Mouse (Mus musculus) heart, adult 2 months (tissue): Measurements from ENCODE around the gene Rin2. TPM values are rescaled to one million over a fixed set of nuclear protein-coding genes. Genes with fewer than 3 reads are reported as not detected.

Experiments used
- DNase-seq, 2 experiments: peaks; one replicate each; pipeline ENCODE4 v3.0.0; 2021
- H3K27ac ChIP-seq: fragments of 200-600 bp; 2 replicates; pipeline ENCODE4 v1.8.1; 2022
- H3K27me3 ChIP-seq: fragments of 200-500 bp; 2 replicates; pipeline ENCODE4 v1.6.1; 2012; ENCODE audit warnings: mild to moderate bottlenecking, low read length, inconsistent platforms, mixed read lengths; ENCODE audit not compliant: control insufficient read depth, insufficient read depth
- H3K36me3 ChIP-seq: fragments of 200-500 bp; 2 replicates; pipeline ENCODE4 v1.6.1; 2012; ENCODE audit warnings: low read length, inconsistent platforms; ENCODE audit not compliant: control insufficient read depth, insufficient read depth
- H3K4me1 ChIP-seq: fragments of 200-500 bp; 2 replicates; pipeline ENCODE4 v1.6.1; 2011; ENCODE audit warnings: low read length; ENCODE audit not compliant: control insufficient read depth, insufficient read depth
- H3K4me3 ChIP-seq: fragments of 200-600 bp; 2 replicates; pipeline ENCODE4 v1.8.1; 2022
- H3K79me2 ChIP-seq: fragments of 200-500 bp; replicated peaks from 2 replicates; pipeline ENCODE4 v1.6.1; 2012; ENCODE audit warnings: mild to moderate bottlenecking, inconsistent platforms, low read length, moderate library complexity, mixed read lengths; ENCODE audit not compliant: control insufficient read depth, insufficient read depth
- H3K9ac ChIP-seq: fragments of 200-500 bp; 2 replicates; pipeline ENCODE4 v1.6.1; 2012; ENCODE audit warnings: low read depth, mild to moderate bottlenecking, control low read depth, inconsistent platforms, low read length, mixed read lengths
- CTCF ChIP-seq: fragments of 200-600 bp; IDR thresholded peaks from 2 replicates; pipeline ENCODE4 v1.8.1; 2022; ENCODE audit warnings: antibody characterized with exemption, mild to moderate bottlenecking, moderate library complexity
- EP300 ChIP-seq: fragments of 200-500 bp; IDR thresholded peaks from 2 replicates; pipeline ENCODE4 v1.6.1; 2011; ENCODE audit warnings: low read depth, low read length, control low read depth; ENCODE audit not compliant: insufficient read depth
- POLR2A ChIP-seq: fragments of 200-500 bp; IDR thresholded peaks from 2 replicates; pipeline ENCODE4 v1.6.1; 2011; ENCODE audit warnings: mild to moderate bottlenecking, low read depth, low read length, control low read depth; ENCODE audit not compliant: insufficient read depth
- WGBS: fragments of 180-500 bp; shearing (Covaris S2); methylation state at CpG from one replicate; pipeline ENCODE4 v1.1.7; 2018; 5-methylcytosine and 5-hydroxymethylcytosine counted together
- intact Hi-C: fragments of 180-260 bp; cut with DNase I; formaldehyde crosslinking; loops from one replicate; pipeline ENCODE4 v1.15.1; 2025
- polyA plus RNA-seq: library from polyadenylated mRNA; depleted of rRNA; stranded (reverse); fragments of >200 nt; gene quantifications from 2 replicates; pipeline ENCODE4 v1.2.3, GENCODE M21; 2012
- total RNA-seq, 2 experiments: library from RNA; stranded (reverse); gene quantifications; 2 replicates each; pipeline ENCODE4 v1.2.3; 2021

Rin2 gene
- total and polyA plus RNA-seq, 3 experiments, result 9.0 to 20.2 (median 18.8) TPM

- Histone ChIP-seq H3K27ac (peak overlapping the region; percentile 17; the same call in 1 of the 2 replicates), H3K27me3 (no peaks in the 10 kb centered on the region), H3K9ac (no peak overlapping the region), H3K4me1 (peaks cover 7% of the 10 kb centered on the region), H3K4me3 (no peak overlapping the region), H3K36me3 (no peaks in the 10 kb centered on the region; the same call in 1 of the 2 replicates), H3K79me2 (no peaks in the 10 kb centered on the region)
- intact Hi-C loops, result loop anchor here (5.0 kb wide), 1 partner anchor 77 kb away; no protein-coding TSS in a partner anchor
- TF ChIP-seq POLR2A, result no peak
- TF ChIP-seq CTCF, result no peak
- no peak for TF ChIP-seq EP300
- DNase-seq, result no peak
- WGBS, result 67% methylated on average over 1 of the region's 1 CpGs
These were observed 109.9 kb downstream of the Rin2 start for GRCm38 (mm10) chr2:145784964-145785363.

DNA sequence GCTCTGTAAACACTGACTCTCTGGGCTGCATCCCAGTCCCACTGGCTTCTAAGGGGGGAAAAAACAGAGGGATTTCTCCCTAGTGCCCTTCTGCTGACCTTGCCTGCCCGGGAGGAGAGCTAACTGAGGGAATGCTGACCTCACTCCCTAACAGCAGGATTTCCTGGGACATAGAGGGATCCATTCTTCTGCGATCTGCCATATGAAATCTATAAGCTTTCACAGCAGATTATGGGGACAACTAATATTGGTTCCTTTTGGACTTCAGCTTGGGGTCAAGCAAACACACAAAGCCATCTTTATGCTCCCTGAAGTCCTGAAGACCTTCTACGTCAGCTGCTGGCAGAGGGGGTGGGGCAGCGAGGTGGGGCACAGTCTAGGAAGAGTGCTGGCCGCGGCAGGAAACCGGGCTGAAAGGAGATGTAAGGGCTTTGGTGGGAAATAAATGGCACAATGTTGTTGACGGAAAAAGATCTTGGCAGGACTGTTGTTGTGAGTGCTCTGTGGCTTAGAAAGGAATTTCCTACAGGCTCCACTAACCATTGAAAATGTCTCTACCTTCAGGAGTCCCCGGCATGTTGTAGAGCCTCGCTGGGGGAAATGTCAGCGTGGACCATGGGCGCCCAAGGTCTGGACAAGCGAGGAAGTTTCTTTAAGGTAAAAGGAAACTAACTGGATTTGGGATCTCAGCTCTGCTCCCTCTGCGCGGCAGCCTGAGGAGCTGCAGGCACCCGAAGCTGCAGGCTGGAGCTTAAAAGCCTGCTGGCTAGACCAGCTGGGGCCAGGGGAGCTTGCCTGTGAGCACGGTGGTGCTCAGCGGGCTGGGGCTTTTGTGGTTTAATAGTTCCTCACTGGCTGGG lies 111.0 kb downstream of the Rin2 start:
- DNase-seq, result peak; percentile 64 to 65
- Histone ChIP-seq H3K4me1 (peaks cover 7% of the 10 kb centered on the region), H3K4me3 (peak overlapping the region; percentile 53), H3K27me3 (no peaks in the 10 kb centered on the region), H3K36me3 (no peaks in the 10 kb centered on the region; the same call in 1 of the 2 replicates), H3K9ac (peak overlapping the region; percentile 24), H3K27ac (peak overlapping the region; percentile 72), H3K79me2 (no peaks in the 10 kb centered on the region)
- under 1% methylated on average over 18 of the region's 18 CpGs for WGBS
- intact Hi-C loops, result loop anchor here (5.0 kb wide), 1 partner anchor 76 kb away; no protein-coding TSS in a partner anchor
- peak; percentile 55 for TF ChIP-seq CTCF
- TF ChIP-seq EP300, result no peak

DNA sequence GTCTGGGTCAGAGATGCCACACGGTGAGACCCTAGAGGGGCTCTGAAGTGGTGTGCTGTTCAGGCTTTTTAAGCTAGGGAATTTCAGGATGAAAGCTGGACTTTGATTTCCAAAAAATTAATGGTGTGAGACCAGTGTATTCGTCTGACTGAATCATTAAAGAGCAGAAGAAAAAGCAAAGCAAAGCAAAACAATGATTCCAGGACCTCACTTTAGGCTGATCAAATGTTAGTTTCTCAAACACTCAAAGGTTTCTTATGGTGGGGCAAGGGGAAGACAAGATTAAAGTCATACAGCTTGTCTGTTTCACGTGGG lies 111.6 kb downstream of the Rin2 start:
- DNase-seq, result no peak
- intact Hi-C loops, result loop anchor here (5.0 kb wide), 1 partner anchor 76 kb away; no protein-coding TSS in a partner anchor
- no peaks in the 10 kb centered on the region for H3K79me2 ChIP-seq
- peak overlapping the region; percentile 53 for H3K4me3 ChIP-seq
- H3K27me3 ChIP-seq, result no peaks in the 10 kb centered on the region
- no peak for TF ChIP-seq EP300
- 24% methylated on average over 3 of the region's 3 CpGs for WGBS
- H3K4me1 ChIP-seq, result peaks cover 7% of the 10 kb centered on the region
- peak overlapping the region; percentile 24 for H3K9ac ChIP-seq
- peak overlapping the region; percentile 72 for H3K27ac ChIP-seq
- H3K36me3 ChIP-seq, result no peaks in the 10 kb centered on the region; the same call in 1 of the 2 replicates

DNA sequence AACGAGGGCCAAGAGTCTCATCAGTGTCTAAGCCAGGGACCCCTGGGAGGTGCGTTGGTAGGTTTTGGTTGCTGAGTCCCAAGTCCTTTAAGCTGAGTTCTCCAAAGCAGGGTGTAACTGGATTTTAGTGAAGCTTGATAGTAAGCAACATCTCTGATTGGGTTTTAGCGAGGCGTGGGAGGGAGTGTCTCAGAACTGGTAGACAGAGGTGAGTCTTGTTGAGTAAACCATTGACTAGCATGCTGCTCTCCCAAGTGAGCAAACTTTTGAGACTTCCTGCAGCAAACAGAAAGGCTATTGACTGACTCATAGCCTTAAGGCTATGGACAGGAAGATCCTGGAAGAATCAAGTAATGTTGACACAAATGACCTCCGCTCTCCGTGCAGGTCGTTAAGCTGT lies 112.5 kb downstream of the Rin2 start:
- Histone ChIP-seq H3K4me3 (peak overlapping the region; percentile 22; the same call in 1 of the 2 replicates), H3K36me3 (no peaks in the 10 kb centered on the region; the same call in 1 of the 2 replicates), H3K79me2 (no peaks in the 10 kb centered on the region), H3K27me3 (no peaks in the 10 kb centered on the region), H3K4me1 (peaks cover 7% of the 10 kb centered on the region), H3K9ac (no peak overlapping the region), H3K27ac (peak overlapping the region; percentile 43)
- intact Hi-C loops, result loop anchor here (5.0 kb wide), 1 partner anchor 75 kb away; no protein-coding TSS in a partner anchor
- WGBS, result 60% methylated on average over 7 of the region's 7 CpGs
- DNase-seq, result no peak
- TF ChIP-seq CTCF, result no peak
- TF ChIP-seq EP300, result no peak
- TF ChIP-seq POLR2A, result no peak

GRCm38 (mm10) chr2:145788562-145789346 lies 113.7 kb downstream of the Rin2 start:
- TF ChIP-seq POLR2A, result no peak
- TF ChIP-seq CTCF, result no peak
- no peak for TF ChIP-seq EP300
- Histone ChIP-seq H3K4me3 (no peak overlapping the region), H3K36me3 (no peaks in the 10 kb centered on the region; the same call in 1 of the 2 replicates), H3K79me2 (no peaks in the 10 kb centered on the region), H3K4me1 (peaks cover 7% of the 10 kb centered on the region), H3K27me3 (no peaks in the 10 kb centered on the region), H3K9ac (no peak overlapping the region), H3K27ac (no peak overlapping the region)
- 95% methylated on average over 3 of the region's 3 CpGs for WGBS
- intact Hi-C loops, result loop anchor here (5.0 kb wide), 1 partner anchor 74 kb away; no protein-coding TSS in a partner anchor
- no peak for DNase-seq

DNA sequence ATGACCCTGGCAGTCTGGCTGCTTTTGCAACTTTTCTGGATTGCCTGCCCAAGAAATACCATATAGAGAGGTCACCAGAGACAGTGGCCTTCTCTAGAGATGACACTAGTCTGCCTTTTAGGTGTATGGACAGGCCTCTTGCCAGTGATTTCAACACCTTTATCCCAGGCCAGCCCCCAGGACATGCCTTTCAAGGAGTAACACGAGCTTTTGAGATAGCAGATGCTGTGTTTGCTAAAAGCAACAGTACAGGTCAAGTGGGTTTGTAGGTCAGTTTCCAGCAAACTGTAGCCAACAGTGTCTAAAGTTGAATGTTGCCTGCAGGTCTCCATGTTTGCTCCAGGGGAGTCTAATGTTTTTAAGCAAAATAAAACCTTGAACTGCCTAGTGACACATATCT lies 118.7 kb downstream of the Rin2 start:
- Histone ChIP-seq H3K27me3 (no peaks in the 10 kb centered on the region), H3K79me2 (no peaks in the 10 kb centered on the region), H3K9ac (no peak overlapping the region), H3K4me3 (no peak overlapping the region), H3K27ac (no peak overlapping the region), H3K36me3 (no peaks in the 10 kb centered on the region), H3K4me1 (peaks cover 5% of the 10 kb centered on the region)
- DNase-seq, result no peak
- TF ChIP-seq EP300 (no peak), CTCF (no peak), POLR2A (no peak)
- intact Hi-C loops, result loop anchor here (1.0 kb wide), 1 partner anchor 94 kb away; no protein-coding TSS in a partner anchor
- WGBS, result 10% methylated on average over 1 of the region's 1 CpGs
